Mouse (Mus musculus) megakaryocyte progenitor cell, adult 5-6 weeks (primary cell): Measurements from ENCODE around the gene Tmem104. TPM values are rescaled to one million over a fixed set of nuclear protein-coding genes. Genes with fewer than 3 reads are reported as not detected.

Experiments
- ATAC-seq: replicated peaks from 2 replicates; pipeline ENCODE4 v1.8.0; 2016; ENCODE audit warnings: mild to moderate bottlenecking, moderate TSS enrichment, inconsistent platforms; ENCODE audit not compliant: poor library complexity
- total RNA-seq, 2 experiments: library from RNA; stranded (forward) in 1 of 2; stranded (reverse) in 1 of 2; fragments of 157-497, 149-512 nt in 1 of 2; fragments of 200-1000 nt in 1 of 2; gene quantifications; 2 replicates each; pipeline versions ENCODE4 v1.2.3 to v1.2.4; 2015 to 2017

Tmem104 gene
- total RNA-seq, 2 experiments from 2014 or later = 7.8 to 8.2 TPM

DNA sequence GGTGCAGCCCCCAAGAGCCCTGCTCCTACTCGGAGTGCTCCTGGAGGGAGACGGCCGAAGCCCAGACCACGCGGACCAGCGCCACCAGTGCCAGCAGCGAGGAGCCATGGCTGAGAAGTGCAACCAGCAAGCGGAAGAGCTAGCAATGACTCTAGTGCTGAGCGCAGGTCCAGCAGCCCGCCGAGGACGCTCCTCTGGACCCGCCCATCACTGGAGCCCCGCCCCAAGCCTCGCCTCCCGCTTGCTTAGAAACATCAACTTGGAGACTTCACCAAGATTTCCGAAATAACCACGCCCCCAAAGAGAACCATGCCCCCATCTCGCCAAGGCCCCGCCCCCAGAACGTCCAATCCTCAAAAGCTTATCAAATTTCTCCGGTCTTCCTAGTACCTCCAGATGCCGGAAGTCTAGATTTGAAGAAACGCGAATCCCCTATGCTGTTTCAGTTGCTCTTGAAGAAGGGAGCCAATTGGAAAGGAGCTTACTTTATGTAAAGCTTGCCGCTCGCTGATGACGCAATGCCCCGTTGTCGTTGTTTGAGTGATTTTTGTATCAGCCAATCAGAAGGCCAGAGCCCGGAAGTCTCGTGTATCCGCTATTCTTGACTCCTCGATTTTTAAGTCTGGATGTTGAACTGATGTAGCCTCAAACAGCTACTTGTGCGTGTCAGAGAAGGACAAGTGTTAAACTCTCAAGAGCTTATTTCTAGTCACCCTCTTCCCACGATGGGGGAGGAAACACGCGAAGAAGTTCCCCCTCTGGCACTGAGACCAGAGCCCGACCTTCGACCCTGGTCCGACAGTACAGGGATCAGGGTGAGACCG lies 89.7 kb downstream of the Tmem104 start, which contains the start of gene Fdxr:
Gene Fdxr (minus strand): TSS at position 271 of the 824 bp plus-strand sequence.
- peak; percentile 85 for ATAC-seq

DNA sequence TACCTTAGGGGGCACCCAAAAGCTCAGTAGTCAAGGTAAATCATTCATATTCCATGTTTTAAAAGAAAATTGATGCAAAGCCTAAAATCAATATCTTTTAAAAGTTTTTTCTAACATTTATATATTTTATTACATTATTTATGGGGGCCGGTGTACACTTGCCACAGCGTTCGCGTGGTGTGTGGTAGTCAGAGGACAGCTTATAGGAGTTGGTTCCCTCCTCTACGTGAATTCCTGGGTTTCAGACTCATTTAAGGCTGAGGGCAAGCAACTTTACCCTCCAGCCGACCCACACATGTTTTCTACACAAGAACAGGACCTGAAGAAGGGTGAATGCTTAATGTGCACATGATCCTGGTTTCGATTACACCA lies 90.3 kb downstream of the Tmem104 start:
- ATAC-seq = no peak

DNA sequence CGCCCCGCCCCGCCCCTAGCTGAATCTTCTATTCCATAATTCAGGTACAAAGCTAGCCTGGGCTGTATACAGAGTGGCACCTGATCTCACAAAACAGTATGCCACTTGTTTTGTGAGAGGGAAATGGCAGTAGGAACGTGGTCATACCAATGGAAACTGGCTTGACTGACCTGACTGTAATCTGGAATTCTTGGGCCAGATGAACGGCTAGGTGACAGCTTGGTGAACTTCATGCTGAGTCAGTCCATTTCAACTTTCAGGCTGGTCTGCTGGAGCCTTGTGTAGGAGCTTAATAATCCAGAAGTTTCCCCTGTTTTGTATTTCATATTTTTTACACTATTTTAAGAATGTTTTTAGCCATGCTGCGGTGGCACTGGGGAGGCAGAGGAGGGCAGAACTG lies 90.9 kb downstream of the Tmem104 start:
- ATAC-seq = no peak

DNA sequence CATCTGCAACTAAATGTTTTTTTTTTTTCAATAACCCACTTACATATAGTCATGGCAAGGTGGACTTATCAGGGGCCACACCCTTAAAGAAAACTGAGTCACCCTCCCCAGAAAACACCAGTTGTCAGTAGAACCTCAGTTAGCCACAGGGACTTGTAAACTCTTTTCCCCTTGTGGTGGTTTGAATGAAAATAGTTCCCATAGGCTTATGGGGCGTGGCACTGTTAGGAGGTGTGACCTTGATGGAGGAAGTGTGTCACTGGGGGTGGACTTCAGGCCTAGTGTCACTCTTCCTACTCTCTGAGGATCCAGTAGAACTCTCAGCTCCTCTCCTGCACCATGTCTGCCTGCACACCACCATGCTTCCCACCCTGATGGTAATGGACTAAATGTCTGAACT lies 92.4 kb downstream of the Tmem104 start:
- ATAC-seq = peak; percentile 16; the same call in 1 of the 2 replicates

DNA sequence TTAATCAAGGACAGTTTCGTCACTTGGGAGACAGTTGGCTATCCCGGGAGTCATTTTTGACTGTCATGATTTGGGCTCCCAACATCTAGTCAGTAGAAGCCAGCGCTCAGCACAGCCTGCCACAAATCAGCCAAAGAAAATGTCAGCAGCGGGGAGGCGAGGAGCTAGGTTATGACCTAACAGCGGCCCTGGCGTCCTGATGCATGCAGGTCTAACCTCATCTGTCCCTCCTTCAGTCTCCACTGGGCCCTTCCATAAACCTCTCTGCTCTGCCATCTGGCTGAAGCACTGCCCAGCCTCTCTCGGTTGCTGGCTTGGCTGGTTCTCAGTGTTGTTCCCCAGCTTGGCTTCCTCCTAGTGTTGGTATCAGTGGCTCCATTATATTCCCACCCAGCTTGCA lies 95.0 kb downstream of the Tmem104 start:
- no peak for ATAC-seq

DNA sequence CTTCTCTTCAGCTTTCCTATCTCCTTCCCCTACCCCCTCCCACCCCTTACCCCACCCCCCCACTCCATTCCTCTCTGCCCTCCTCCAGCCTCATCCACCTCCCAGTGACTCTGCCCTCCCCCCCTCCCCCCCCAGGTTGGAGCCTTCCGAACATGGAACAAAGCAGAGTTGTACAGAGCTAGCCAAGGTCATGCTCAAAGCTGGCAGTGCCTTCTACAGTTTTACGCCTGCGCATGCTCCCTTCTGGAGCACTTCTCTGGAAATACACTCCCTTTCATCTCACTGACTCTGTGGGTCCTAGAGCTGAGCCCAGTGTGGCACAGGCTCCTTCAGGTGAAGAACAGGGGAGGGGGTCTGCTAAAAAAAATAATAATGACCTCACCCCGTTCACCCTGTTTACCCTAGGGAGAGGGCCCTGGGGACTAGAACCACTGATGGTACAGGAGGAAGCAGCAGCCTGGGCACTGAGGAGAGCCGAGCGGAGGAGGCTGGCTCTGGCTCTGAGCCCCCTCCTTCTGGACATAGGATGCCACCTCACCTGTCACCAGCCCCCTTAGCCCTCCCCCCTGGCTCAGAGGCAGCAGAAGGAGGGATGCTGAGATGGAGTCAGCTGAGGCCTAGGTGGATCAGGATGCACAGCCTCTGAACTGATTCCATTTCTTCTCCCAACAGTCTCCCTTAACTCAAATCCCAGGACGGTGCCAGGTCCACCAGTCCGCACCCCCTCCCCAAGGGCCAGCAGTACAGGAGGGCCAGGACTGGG lies 95.6 kb downstream of the Tmem104 start:
- no peak for ATAC-seq

DNA sequence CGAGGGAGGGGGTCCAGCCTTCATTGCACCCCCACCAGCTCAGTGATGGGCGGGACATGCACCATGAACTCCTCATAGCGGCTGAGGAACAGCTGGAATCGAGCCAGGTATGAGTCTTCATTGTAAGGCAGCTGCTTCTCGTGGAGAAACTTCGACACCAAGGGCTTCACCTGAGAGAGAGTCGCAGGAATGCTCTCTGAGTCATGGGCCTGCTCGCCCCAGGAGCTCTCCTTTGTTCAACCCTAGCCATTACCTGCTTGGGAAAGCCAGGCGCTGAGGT lies 96.1 kb downstream of the Tmem104 start:
- no peak for ATAC-seq

DNA sequence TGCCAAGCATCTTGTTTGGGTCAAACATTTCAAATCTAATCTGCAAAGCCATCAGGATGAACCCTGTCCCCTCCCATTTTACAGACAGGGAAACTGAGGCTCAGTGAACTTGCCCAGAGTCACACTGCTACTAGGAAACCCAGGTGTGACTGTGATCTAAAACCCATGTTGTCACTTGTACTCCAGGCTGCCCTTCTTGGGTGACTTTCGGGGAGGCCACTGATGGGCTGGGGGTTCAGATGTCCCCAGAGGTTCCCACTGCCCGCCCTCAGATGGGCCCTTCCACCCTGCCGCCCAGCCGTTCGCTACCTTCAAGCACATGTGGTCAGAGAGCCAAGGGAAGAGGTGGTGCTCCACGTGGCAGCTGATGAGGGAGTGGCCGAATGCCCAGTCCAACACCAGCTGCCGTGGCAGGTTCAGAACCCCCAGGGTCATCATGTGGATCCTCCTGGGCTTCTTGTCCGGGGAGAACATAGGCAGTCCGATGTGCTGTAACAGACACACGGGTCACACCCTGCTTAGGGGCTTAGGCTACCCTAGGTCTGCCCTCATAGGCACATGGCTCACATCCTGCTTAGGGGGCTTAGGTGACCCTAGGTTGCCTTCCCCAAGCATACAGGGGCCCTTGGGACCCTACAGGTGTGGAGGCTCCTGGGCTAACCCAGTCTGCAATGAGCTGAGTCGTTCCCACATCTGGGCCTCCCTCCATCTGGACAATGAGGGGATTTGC lies 96.8 kb downstream of the Tmem104 start:
- ATAC-seq = no peak

DNA sequence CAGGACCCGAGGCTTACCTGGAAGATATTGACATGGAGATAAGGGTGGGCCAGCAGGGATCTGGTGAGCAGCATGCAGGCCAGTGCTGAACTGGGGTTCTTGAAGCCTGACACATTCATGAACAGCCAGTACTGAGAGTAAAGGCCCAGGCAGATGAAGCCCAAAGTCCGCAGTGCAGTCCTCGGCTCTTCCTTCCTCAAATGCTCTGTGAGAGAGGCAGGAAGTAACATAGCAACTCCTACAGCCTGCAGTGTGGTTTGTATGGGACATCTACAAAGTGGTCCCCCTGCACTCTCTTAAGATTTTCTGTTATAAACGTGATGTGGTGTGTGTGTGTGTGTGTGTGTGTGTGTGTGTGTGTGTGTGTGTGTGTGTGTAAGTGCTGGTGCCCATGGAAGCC lies 98.0 kb downstream of the Tmem104 start:
- ATAC-seq = peak; percentile 76

DNA sequence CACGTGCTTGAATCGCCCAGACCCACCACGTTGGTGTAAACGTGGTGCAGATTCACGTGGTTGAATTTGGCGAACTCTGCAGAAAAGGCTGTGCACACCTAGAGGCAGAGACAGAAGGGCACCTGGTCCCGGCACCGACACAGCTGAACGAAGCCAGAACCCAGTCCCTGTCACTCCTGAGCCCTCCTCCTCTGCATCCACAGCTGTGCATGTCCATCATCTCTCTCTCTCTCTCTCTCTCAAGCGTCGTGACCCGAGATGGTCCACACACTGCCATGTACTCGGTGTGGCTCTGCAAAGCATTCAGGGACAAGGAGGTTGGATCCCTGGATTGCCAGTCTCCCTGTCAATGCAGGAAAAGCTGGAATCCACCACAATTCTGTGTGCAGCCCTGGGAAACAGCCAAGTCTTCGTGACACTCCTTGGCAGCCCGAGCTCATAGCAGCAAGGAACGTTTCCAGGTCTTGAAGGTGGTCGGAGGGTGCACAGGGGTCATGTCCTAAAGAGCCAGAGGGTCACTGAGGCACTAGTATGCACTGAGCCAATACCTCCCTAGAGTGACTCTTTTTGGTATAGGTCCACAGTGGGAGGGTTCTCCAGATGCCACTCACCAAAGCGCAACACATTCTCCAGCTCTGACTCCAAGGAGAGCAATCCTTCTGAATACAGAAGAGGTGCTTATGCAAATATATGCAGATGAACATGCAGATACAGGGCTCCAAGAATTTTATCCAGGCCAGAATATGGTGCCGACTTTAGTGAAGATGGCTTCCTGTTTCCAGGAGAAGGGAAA lies 99.1 kb downstream of the Tmem104 start:
- no peak for ATAC-seq

DNA sequence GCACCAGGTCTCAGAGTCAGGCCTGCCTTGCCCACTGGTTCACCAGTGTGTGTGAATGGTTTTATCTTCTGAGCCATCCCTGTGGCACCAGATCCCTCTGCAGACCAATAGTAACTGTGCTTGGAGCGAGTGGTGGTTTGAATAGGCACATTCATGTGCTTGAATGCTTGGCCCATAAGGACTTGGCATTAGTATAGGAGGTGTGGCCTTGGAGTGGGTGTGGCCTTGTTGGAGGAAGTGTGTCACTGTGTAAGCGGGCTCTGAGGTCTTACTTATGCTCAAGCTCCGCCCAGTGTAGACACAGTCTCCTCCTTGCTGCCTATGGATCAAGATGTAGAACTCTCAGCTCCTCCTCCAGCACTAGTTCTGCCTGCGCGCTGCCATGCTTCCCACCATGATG lies 100.1 kb downstream of the Tmem104 start:
- peak; percentile 40 for ATAC-seq

DNA sequence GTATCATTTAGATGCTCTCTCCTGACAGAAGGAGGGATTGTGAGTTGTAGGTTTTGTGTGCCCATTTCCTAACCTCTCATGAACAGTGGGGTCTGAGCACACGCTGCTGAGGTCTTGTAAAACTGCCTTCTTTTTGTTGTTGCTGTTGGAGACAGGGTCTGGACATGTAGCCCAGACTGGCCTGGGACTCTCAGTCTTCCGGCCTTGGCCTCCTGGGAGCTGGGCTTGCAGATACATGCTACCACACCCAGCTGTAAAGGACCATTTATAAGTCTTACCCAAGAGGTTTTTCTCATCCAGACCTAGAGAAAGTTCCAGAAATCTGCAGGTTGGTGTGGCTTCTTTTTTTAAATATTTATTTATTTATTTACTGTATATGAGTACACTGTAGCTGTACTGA lies 101.0 kb downstream of the Tmem104 start:
- ATAC-seq = no peak

DNA sequence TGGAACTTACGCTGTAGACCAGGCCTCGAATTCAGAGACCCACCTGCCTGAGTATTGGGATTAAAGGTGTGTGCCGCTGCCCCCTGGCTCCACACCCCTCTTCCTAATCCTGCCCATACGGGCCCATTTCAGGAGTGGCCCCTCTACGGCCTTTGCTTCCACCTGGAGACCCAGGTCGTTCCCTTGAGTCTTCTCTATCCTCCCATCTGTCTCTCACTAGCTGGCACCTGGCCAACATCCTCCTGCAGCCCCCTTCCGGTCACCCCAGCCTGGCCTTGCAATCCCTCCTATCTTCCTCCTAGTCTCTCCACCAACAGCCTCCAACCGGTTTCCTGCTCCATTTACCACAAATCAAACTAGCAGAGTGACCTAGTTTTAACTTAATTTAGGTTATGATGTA lies 102.6 kb downstream of the Tmem104 start:
- ATAC-seq = no peak

DNA sequence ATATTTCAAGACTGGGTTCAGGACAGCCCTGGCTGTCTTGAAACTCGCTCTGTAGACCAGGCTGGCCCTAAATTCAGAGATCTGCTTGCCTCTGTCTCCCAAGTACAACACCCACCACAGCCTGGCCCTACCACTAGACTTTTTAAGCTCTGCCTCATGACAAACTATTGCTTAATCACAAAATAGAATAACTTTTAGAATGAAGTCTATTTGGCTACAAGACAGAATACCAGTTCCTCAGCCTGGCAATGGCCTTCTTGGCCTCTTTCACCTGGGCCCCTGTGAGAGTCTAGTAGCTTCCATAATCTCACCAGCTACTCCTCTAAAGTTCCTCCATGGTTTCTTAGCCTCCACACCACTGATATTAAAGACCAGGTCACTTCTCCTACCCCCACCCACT lies 103.0 kb downstream of the Tmem104 start:
- ATAC-seq = no peak

DNA sequence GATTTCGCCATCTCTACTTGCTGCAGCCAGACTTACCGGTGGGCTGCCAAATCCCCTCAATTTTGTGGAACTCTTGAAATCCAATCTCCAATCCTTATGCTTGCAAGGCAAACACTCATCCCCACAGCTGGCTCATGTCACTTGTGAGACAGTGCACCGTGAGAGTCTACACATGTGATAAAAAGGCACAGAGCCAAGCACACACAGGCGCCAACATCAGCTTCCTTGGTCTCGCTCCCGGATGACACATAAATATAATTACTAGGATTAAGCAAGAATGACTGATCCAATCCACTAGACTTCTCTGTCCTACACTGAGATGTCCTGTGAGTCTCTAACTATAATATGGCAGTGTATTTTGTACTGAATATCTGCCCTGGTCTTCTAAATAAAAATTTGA lies 103.6 kb downstream of the Tmem104 start:
- ATAC-seq = no peak

DNA sequence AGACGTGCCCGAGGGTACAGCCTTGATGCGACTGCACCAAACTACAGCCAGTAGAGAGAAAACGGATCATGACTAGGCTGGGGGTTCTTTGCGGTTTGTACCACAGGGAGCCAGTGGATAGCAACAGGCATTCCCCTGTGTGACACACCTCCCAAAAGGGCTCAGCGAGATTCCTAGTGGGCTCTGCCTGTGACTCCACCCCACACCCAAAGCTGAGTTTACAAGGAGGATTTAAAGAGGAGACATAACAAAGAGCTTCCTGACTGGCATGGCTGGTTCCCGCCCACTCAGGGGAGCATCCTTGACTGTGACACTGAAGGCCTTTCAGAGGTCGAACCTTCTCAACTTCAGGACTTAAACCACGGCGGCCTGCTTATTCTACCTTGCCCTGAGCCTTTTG lies 104.2 kb downstream of the Tmem104 start:
- ATAC-seq = no peak

DNA sequence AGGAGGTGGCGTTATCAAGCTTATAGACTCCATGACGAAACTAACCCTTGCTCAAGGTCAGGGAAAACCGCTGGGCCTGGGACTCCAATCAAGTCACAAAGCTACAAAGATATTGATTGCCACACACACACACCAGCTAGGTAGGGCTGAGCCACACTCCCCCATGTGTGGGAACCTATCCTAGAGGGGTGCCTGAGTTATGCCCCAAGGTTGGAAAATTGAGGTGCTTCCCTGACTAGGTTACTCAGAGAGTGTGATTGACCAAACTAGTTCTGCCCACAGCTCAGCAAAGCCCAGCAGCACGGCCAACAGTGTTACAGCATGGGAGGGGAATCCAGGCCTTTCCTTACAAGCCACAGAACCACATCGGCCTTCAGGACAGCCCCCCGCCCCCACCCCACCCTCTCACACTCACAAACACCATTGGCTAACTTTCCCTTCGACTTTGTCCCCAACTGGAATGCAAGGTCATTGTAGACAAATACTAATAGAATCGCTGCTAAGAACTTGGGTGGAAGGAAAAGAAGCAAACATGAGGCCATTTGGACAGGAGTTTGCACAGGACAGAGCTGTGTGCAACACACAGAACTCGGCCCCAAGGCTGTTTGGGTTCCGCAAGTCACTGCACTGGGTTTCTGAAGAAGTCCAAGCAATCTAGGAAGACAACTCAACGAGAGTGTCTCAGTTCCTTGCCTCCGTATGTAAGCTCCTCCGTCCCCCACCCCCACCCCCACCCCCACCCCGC lies 105.5 kb downstream of the Tmem104 start:
- ATAC-seq = peak; percentile 24; the same call in 1 of the 2 replicates

DNA sequence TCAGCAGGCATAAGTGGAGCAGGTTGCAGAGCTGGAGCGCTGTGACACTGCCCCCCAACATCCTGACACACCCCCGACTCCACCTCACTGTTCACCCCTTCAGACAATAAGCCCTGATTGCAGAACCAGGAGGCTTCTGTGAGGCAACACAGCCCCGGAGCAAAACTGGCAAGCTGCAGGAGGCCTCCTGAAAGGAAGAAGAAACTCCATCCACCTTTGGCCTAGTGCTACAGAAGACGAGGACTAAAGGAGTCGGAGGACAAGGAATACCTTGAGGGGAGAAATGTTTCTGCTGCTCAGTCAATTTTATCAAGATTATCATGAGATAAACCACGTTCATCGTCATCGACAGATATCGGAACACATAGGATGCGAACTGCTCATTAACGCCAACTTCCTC lies 108.7 kb downstream of the Tmem104 start:
- ATAC-seq = no peak
